Mouse (Mus musculus) ES-Bruce4 (cell line): Measurements from ENCODE around the gene Rtl6.

Experiments used
- CTCF ChIP-seq: IDR thresholded peaks from one replicate; pipeline ENCODE4 v1.8.1; 2011; ENCODE audit warnings: low read depth, low read length
- EP300 ChIP-seq: IDR thresholded peaks from 2 replicates; pipeline ENCODE4 v1.6.1; 2011; ENCODE audit warnings: low read depth, low read length; ENCODE audit not compliant: insufficient read depth
- POLR2A ChIP-seq: IDR thresholded peaks from one replicate; pipeline ENCODE4 v1.8.1; 2011; ENCODE audit warnings: low read length; ENCODE audit not compliant: insufficient read depth

GRCm38 (mm10) chr15:84551065-84551464 is 6.6 kb downstream of the Rtl6 start:
- TF ChIP-seq POLR2A, result no peak
- no peak for TF ChIP-seq EP300
- no peak for TF ChIP-seq CTCF
